Mouse (Mus musculus) kidney, adult 11 months (tissue): ENCODE measurements around the gene Tbc1d2b.
A peak's percentile ranks its signal among the peaks of the same experiment; 100 is the strongest.

Source experiments
- DNase-seq: peaks from one replicate; pipeline ENCODE4 v3.0.0; 2022

Gene Tbc1d2b

DNA sequence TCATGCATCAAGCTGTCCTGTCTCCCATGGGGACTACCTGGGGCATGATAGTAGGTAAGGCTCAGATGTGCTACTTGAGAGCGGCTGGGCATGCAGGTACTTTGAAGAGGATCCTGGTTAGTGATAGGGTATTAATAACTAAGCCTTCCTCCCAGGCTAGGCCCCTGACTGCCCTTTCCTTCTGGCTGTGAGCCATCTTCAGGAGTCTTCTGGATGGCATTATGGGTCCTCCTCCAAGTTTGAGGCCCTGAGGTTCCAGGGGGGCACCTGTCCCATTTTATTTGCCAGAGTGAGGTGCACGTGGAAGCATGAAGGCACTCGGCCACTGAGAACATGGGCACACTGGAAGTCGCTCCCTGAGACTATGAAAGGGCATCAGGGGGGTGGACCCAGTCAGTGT is 70.1 kb downstream of the Tbc1d2b start:
- DNase-seq: no peak

DNA sequence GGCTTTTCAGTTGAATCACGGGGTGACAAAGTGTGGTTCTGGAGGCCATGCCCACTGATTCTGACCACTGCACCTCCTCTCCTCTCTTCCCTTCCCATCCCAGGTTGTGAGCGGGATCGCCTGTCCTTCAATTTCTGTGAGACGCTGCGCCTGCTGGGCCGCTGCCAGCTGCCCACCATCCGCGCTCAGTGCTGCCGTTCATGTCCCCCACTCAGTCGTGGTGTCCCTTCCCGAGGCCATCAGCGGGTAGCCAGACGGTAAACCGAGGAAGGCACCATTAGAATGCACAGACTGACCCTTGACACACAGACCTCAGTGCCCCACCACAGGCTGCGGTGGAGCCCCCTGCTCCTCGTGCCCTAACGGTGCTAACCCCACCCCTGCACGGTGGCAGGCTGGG is 71.0 kb downstream of the Tbc1d2b start:
- no peak for DNase-seq

DNA sequence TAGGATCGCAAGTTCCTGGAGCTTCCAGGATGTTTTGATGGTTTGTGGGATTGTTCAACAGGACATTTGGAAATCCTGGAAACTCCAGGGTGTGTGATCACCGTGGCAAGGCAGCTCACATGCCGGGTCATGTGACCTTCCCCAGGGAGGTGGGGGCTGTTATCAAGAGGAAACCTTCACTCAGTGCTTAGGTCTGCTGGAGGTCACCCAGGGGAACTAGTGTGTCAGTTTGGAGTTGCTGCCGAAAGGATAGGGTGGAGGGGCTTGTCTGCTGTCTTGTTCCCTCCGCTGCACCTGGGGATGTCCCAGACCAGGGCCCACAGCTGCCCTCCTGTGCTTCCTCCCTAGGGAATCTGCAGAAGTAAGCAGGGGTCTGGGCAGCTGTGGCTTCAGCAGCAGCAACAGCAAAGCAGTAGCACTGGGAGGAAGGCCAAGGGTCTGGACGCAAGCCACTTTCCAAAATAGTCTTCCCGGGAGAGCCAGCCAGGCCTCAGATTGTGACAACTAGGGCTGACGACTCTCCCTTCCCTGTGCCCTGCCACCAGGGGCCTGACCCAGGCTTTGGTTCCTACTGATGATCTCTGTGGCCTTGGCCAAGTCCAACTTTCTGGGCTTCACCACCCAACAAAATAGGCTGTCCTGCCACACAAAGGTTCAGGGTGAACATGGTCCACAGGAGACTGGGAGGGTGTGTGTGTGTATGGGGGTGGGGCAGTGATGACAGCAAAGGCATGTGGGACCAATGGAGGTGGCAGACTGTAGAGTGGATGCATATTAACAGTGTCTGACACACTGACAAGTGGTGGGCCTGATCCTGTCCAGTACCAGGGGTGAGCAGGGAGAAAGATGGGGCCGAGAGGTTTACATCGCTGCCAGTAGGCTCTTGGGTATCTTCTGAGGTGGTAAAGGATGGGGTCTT is 71.8 kb downstream of the Tbc1d2b start:
- DNase-seq: peak; percentile 78

DNA sequence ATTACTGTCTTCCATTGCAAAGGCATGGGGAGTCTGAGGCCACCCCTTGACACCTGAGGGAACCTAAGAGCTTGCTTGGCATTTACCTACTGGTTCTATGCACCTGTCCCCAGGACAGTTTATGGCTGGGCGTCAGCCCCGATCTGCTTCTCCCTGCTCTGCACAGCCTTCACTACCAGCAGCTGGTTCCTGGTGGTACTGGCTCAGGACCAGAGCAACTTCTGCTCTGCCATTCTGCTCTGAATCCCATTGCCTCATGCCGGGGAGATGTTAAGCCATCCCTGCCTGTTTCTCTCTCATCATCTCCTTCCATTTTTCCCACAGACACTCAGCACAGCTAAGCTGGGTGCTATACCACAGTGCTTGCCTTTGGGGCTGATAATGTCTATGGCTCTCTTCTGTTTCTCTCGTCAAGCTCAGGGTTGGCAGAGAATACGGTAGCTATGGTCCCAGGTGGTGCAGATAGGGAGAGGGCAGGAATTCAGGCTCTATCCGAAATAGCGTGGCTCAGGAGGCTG is 72.7 kb downstream of the Tbc1d2b start:
- DNase-seq: no peak

DNA sequence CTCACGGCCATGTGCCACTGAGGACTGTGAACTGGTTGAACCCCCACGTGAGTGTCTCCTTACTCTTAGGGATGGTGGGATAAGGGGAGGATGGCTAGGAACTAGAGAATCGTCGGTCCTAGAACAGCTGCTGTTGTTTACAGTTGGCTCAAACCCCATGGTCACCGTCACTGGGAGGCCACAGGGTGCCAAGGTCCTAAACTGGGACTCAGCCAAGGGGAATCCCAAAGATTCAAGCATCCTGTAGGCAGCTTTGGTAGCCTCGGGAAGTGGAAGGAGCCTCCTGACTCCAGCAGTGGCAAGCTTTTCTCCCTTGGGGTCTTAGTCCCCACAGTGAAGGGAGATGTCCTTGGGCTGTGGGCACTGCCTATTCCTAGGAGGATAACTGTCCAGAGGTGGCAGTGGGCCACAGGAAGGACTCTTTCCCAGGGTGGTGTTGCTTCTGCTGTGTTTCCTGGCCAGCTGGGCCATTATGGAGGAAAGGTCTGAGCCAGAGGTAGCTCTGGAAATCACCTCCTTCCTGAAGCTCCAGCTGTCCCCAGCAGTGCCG is 73.4 kb downstream of the Tbc1d2b start:
- no peak for DNase-seq

DNA sequence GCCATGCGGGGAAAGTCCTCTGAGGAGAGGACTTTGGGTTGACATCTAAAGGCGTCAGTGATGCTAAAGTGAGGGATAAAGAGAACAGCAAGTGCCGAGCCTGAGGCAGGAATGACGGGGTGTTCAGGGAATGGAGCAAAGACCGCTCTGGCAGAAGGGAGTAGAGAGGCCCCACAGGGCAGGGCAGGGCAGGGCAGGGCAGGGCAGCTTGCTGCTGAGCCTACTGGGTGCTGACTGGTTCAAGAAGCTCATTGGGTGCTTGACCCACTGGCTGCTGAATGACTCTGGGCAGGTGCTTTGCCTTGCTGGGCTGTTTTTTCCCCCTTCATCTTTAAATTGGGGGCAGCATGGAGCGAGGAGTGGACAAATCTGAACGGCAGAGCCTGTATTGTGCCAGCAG is 74.3 kb downstream of the Tbc1d2b start:
- no peak for DNase-seq

DNA sequence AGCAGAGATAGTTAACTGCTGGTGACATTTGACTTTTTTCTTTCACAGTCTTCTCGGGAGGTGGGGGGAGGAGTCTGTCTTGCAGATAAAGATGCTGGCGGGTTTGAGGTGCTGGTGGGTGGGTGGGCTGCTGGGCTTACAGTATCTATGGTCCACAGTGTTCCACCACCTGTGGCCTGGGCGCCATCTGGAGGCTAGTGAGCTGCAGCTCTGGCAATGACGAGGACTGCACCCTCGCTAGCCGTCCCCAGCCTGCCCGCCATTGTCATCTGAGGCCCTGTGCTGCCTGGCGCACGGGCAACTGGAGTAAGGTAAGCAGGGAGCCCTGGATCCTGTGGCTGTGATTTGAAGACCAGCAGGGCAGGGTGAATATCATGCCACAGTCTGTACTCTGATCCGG is 75.6 kb downstream of the Tbc1d2b start:
- DNase-seq: no peak

DNA sequence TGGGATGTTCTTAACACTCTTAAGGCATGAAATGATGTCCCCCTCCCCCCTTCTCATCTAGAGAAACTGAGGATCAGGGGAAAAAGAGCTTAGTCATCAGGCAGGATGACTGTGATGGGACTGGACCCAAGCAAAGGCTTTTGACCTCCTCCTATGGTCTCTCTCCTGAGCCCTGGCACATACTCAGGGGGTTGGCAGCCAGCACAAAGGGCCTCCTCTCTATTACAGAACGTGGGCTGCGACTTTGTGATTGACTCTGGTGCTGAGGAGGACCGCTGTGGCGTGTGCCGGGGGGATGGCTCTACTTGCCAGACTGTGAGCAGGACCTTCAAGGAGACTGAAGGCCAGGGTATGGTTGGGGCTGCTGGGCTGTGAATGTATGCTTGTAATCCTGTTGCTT is 81.2 kb downstream of the Tbc1d2b start:
- no peak for DNase-seq

DNA sequence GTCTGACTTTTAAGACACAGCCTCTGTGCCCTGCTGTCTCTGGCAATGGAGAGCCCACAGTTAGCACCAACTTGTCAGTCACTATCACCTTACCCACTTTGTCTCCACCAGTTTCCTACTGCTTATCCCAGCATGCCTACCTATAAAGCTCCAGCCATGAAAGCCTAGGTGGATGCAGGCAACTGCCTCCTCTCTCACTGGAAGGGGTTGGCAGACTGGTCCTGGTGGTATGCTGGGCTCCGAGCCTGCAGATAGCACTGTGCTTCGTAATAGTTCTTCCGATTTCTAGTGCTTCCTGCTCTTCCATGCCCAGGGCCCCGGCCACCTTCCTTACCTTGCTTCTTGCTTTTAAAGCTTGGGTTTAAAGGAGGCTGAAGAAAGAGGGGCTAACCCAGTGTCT is 81.7 kb downstream of the Tbc1d2b start:
- no peak for DNase-seq

DNA sequence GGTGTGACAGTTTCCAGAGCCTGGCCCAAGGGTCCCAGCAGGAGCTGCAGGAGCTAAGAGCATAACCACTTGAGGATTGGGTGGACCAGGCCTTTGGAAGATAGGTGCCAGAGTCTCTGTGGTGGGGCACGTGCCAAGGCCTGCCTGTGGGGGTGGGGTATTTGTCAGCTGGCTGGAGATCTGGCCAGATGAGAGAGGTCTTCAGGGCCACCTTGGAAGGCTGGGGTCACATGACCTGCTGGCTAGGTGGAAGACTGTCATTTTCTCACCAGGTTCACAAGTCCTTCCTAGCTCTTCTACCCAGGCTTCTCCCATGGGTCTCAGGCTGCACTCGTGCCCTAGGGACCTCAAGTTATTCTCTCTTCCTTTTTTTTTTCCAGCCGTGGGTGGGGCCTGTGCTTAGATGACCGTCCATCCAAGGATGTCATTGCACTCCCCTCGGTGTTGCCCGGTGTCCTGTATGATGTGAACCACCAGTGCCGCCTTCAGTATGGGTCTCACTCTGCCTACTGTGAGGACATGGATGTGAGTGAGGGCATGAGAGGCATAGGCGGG is 85.2 kb downstream of the Tbc1d2b start:
- no peak for DNase-seq

DNA sequence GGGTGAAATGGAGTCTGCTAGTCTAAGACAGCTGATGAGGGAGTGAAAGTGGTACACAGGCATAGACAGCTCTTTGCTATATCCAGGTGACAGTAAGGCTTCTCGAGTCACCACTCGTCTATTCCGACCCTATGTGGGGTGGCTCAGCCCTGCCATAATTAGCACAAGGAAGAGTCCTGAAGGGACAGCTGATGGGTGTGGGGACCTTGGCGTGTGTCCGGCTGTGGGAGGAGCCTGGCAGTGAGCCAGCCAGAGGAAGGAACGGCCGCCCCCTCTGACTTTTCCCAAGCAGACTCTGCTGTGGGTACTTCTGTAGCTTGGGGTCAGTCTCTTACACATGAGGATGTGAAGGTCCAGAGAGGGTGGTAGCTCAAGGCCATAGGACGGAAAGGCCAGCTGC is 86.5 kb downstream of the Tbc1d2b start:
- DNase-seq: peak; percentile 40

DNA sequence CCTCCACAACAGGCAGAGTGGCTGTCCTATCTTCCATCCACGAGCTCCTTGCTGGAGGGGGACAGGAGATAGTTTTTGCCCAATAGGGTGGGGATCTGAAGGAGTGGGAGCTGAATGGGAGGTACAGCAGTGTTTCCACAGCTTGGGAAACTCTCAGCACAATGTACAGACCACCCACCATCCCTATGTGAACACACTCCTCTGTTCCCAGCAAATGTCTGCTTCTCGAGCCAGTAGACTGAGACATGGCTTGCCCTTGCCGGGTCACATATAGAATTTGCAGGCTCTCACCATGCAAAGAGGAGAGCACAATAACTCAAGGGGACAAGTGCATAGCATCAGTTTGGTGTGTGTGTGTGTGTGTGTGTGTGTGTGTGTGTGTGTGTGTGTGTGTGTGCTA is 87.1 kb downstream of the Tbc1d2b start:
- DNase-seq: no peak

DNA sequence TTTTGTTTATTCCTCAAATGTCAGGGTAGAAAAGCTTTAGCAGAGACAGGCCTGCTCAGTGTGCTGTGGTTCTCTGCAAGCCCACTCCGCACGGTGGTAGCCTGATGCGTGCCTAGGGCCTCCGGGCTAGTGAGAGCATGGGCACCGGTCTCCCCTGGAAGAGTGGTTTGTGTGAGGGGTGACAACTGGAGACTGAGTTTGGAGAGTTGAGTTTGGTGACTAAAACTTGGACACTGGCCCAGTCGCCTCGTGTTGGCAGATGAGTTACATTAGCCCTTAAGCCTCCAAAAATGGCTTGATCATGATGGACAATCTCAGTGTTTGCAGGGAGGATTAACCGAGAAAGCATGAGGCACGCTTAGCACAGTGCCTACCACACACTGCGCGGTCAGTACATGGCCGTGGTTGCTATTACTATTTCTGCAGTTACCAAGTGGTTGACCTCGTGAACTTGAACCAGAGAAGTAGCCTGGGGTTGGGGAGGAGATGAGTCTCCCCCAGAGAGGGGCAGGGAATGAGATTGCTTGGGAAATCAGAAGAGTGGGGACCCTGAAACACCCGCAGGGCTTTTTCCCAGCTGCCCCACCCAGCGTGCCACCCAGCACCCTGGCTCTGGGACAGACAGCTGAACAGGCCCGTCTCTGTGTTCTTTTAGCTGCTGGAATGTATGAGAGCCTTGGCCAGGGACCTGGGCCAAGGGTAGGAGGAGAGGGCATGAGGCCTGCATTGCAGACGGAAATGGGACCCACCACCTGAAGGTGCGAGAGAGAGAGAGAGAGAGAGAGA is 87.8 kb downstream of the Tbc1d2b start:
- no peak for DNase-seq

DNA sequence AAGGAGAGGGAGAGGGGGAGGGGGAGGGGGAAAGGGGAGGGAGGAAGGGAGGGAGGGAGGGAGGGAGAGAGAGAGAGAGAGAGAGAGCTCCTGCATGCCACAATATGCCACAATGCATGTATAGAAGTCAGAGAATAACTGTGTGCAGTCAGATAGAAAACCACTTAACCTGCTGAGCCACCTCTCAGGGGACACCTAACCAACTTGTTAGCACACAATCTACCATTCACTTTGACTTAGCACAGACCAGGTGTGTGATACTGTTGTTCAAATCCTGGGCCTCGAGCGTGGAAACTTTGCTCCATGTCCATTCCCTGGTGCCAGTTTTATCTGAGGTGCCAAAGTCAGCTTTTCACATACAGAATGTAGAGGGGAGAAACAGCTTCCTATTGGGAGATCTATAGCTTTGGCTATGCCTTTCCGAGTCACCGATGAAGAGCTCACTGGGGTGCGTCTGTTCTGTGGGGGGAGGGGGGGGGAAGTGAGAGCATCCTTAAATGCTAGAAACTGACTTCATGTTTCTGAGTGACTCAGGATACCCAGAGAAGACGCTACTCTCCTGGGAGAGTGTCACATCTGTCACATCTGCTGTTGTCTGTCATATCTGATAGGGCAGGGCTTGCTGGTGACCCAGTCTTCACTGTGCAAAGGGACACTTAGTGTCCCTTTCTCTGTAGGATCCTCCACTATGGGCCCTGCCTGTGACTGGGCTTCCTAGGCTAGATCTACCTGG is 88.8 kb downstream of the Tbc1d2b start:
- no peak for DNase-seq

DNA sequence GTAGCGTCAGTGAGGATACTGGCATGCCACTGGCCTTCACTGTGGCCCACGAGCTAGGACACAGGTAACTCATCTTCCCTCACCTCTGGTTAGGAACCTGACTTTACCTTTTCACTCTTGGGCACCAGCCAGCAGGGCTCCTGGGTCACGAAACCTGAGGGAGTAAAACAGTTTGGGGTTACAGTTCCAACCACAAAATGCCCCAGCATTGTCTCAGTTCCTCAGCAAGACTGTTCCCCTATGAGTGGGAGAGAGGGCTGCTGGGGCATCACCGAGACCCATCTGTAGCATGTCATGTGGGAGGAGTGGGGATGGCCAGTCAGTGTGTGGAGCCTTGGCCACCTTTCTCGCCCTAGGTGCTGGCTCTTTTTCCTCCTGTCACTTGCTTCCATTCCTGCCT is 91.2 kb downstream of the Tbc1d2b start:
- no peak for DNase-seq

DNA sequence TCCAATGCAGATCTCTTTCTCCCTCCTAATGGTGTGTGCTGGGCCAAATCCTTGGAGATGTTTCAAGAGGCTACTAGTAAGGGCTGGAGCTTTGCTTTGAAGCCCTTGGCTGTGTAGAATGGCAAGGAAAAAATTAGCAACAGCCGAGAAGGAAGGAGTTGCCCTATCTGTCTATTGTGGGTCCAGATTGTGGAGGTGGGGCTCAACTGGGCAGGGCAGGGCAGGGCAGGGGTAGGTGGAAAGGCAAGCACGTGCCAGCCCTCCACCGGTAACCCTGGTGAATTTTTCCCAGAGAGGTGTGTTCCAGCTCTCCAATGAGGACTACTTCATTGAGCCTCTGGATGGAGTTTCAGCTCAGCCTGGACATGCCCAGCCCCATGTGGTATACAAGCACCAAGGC is 97.3 kb downstream of the Tbc1d2b start:
- no peak for DNase-seq

DNA sequence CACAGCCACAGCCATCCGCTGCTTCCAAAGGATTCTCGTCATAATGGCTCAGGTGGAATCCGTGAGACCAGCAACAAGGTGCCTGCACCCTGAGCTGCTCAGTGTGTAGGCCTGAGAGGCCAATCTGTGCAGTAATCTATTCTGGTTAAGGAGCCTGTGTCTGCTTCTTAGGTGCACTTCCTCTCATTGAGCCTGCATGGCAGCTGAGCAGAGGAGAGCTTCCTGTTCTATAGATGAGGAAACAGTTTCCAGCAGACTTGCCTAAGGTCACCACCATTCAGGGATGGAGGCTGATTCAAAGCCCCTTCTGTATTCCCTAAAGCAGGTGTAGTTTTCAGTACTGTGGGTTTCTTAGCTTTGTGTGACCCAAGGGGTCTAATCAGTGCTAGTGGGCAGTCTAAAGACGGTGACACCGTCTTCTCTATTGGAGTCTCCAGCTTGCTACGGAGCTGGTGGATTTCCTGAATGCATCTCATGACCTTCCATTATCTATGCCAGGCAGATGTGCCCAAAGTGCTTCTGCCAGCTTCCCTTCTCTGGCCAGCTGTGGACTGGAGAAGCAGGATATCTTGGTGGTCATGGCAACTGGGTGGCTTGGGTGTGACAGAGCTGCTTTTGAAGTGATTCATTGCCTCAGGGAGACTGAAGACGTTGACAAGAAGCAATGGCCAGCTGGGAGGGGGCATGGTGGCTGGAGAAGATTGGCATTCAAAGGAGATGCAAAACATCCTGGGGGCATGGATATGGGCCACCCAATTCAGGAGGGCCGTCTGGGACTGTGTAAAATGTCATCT is 97.9 kb downstream of the Tbc1d2b start:
- no peak for DNase-seq

DNA sequence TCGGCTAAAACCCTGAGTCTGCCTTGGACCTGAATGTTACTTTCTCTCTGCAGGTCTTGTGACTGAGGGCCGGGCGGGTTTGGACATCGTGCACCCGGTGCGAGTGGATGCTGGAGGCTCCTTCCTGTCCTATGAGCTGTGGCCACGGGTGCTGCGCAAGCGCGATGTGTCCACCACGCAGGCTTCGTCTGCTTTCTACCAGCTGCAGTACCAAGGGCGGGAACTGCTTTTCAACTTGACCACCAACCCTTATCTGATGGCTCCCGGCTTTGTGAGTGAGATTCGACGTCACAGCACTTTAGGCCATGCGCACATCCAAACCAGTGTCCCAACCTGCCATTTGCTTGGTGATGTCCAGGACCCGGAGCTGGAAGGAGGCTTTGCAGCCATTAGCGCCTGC is 99.2 kb downstream of the Tbc1d2b start:
- DNase-seq: no peak

DNA sequence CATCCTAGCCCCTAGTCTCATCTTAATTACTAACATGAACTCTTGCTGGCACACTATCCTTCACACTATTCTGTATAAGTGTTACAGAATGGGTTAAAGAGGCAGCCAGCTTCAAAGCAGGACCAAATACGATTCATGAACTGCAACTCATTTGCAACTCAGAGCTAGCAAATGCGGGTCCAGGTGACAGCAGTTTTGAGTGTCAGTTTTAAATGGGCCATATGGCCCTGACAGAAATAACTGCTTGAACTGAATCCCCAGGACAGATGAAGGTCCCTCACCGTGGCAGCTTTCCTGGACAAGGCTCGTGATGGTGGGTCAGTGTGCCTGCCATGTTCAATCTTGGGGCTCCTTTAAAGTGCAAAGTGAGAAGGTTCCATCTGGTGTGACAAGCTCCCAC is 100.6 kb downstream of the Tbc1d2b start:
- DNase-seq: no peak

DNA sequence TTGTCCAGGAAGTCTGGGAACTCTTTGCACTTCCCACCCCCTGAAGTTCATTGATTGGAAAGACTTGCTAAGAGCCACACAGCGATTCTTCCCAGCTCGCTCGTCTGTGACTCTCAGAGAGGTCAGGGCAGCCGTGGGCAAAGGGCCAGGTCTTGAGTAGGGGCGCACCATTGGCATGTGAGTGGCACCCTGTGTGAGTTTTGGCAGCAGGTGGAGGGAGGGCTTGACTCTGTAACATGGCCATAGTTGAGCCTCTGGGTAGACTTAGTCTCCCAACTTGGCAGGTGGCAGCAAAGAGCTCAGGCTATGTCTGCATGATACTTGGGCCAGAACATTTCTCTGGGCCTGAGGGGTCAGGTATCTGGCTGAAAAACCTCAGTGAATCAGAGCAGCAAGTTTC is 104.0 kb downstream of the Tbc1d2b start:
- DNase-seq: peak; percentile 16

DNA sequence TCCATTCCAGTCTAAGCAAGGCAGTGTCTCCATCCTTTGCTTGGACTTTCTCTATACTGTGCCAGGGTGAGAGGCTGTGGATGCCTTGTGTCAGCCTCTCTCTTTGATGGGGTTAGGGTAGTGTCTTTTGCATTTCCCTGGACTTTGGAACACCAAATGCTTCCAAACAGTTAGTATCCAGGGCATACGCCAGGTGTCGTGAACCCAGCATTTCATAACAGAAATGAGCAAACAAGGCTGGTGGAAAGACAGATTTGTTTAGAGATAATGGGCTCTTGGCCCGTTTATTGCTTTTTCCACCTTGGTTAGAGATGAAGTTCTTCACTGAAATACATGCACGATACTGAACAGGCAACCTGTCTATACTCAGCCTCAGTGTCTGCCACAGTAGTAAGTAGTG is 105.0 kb downstream of the Tbc1d2b start:
- DNase-seq: no peak
